Mouse (Mus musculus) intestine, embryonic 14.5 days (tissue): ENCODE measurements around the gene Tlx2. TPM values are rescaled to one million over a fixed set of nuclear protein-coding genes. Genes with fewer than 3 reads are reported as not detected.

Source experiments
- ATAC-seq: fragments of 200-750 bp; cut with Nextera tagmentation; replicated peaks from 2 replicates; pipeline ENCODE4 v1.8.0; 2017; ENCODE audit warnings: low read depth, moderate number of reproducible peaks, moderate TSS enrichment, moderate library complexity; ENCODE audit not compliant: low FRiP score, low TSS enrichment
- DNase-seq: peaks from one replicate; pipeline ENCODE4 v3.0.0-alpha.2; 2018; ENCODE audit warnings: low spot score
- H3K27ac ChIP-seq: fragments of 300-500 bp; sonication (generic); 2 replicates; pipeline ENCODE4 v1.5.1; 2014; ENCODE audit warnings: low read depth, mild to moderate bottlenecking, control low read depth
- H3K27me3 ChIP-seq: fragments of 300-500 bp; sonication (generic); replicated peaks from 2 replicates; pipeline ENCODE4 v1.6.1; 2014; ENCODE audit warnings: low read length, control low read depth; ENCODE audit not compliant: control insufficient read depth, insufficient read depth
- H3K36me3 ChIP-seq: fragments of 300-500 bp; sonication (generic); 2 replicates; pipeline ENCODE4 v1.6.1; 2014; ENCODE audit warnings: low read length, control low read depth; ENCODE audit not compliant: control insufficient read depth, insufficient read depth
- H3K4me1 ChIP-seq: fragments of 300-500 bp; sonication (generic); replicated peaks from 2 replicates; pipeline ENCODE4 v1.6.1; 2014; ENCODE audit warnings: low read length, control low read depth, mixed read lengths; ENCODE audit not compliant: control insufficient read depth, insufficient read depth
- H3K4me2 ChIP-seq: fragments of 300-500 bp; sonication (generic); 2 replicates; pipeline ENCODE4 v1.6.1; 2014; ENCODE audit warnings: low read length
- H3K4me3 ChIP-seq: fragments of 300-500 bp; sonication (generic); 2 replicates; pipeline ENCODE4 v1.5.1; 2014; ENCODE audit warnings: low read depth, low read length, control low read depth, mixed read lengths
- H3K9ac ChIP-seq: fragments of 300-500 bp; sonication (generic); 2 replicates; pipeline ENCODE4 v1.6.1; 2014; ENCODE audit warnings: mild to moderate bottlenecking, low read length
- H3K9me3 ChIP-seq: fragments of 300-500 bp; sonication (generic); 2 replicates; pipeline ENCODE4 v1.6.1; 2016; ENCODE audit warnings: low read length, control low read depth; ENCODE audit not compliant: control insufficient read depth
- WGBS: fragments of 180-500 bp; shearing (Covaris S2); extraction: QIAGEN DNeasy Blood & Tissue Kit; methylation state at CpG from one replicate; pipeline ENCODE4 v1.1.7; 2014; 5-methylcytosine and 5-hydroxymethylcytosine counted together
- polyA plus RNA-seq: library from polyadenylated mRNA; unstranded; fragments of >200 nt; fragmentation: Nextera tagmentation; extraction: Ambion mirVana; gene quantifications from 2 replicates; pipeline ENCODE4 v1.2.1, GENCODE M21; 2014

Gene Tlx2
- polyA plus RNA-seq, 1 experiment from 2014 or later: 36.4 TPM

DNA sequence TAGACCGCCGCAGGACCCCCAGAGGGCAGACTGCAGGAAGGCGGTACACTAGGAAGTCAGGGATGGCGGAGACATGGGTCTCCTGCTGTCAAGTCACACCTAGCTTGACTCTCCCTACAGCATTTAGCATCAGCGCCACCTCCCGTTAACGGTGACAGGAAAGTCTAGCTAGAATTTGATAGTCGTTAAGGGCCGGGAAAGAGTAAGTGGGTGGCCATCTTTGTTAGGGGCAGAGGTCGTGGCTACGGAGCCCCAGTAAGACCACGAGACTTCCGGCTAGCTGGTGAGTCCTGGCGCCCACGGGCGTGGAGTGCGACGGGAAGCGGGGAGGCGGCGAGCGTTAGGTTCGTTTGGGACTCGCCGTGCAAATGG, 31.2 kb upstream of the Tlx2 start, which contains the start of the genes Ccdc142 and Gm42688:
Gene Ccdc142, plus strand, starts transcription at position 286 of the 372 bp plus-strand sequence.
Gene Gm42688, plus strand, starts transcription at position 302 of the 372 bp plus-strand sequence.
- ATAC-seq: peak; percentile 80
- H3K4me1 ChIP-seq: peaks cover 13% of the 10 kb centered on the region
- H3K36me3 ChIP-seq: no peaks in the 10 kb centered on the region
- under 1% methylated on average over 25 of the region's 25 CpGs for WGBS
- DNase-seq: no peak
- peak within 1 kb of the TSS; percentile 79 for H3K4me3 ChIP-seq
- no peaks in the 10 kb centered on the region for H3K27me3 ChIP-seq
- H3K4me2 ChIP-seq: peak within 1 kb of the TSS; percentile 100
- H3K27ac ChIP-seq: peak within 1 kb of the TSS; percentile 77
- H3K9ac ChIP-seq: peak within 1 kb of the TSS; percentile 78
- H3K9me3 ChIP-seq: no peaks in the 10 kb centered on the region

DNA sequence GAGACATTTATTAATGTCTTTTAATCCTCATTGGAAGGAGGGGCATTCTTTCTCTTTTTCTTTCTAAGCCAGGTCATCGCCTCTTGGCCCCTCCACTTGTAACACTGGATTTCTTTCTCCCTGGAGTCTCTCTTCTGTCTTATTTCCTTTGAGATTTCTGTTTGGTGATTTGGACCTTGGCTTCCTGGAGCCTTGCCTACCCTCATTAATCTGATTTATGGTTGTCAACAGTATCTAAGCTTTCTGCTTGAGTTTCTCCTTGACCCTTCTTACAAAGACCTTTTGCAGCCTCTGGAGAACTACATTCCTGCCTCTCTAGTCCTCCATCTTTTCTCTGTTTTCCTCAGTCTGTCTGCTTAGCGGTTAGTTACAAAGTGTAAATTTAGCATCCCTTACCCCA, 28.3 kb upstream of the Tlx2 start:
- H3K4me3 ChIP-seq: no peak overlapping the region
- H3K27me3 ChIP-seq: no peaks in the 10 kb centered on the region
- no peak overlapping the region for H3K4me2 ChIP-seq
- no peak overlapping the region for H3K9ac ChIP-seq
- H3K9me3 ChIP-seq: no peaks in the 10 kb centered on the region
- DNase-seq (no peak), ATAC-seq (no peak)
- H3K4me1 ChIP-seq: peaks cover 13% of the 10 kb centered on the region
- no peaks in the 10 kb centered on the region for H3K36me3 ChIP-seq
- WGBS: 51% methylated on average over 2 of the region's 2 CpGs
- H3K27ac ChIP-seq: no peak overlapping the region

DNA sequence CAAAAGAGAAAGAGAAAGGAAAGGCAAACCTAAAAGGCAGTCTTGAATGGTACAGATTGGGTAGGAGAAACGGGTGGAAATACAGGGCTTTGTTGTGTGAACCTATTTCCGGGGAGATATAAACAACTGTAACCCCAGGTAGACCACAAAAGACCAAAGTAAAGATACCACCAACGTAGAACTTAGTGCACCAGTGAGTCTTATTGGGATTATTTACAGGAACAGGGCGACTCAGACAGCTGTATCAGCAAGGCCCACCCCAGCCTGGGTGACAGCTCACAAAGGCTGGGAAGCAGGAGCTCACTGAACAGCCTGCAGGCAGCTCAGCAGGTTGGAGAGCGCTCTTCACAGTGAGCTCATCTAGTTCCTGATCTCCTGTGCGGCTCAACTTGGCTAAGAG, 25.9 kb upstream of the Tlx2 start:
- Histone ChIP-seq H3K27me3 (0 out of 2 replicates have a peak, but pooled peaks cover under 1% of the 10 kb centered on the region), H3K4me1 (peaks cover 2% of the 10 kb centered on the region; the same call in 1 of the 2 replicates), H3K27ac (no peak overlapping the region), H3K9me3 (no peaks in the 10 kb centered on the region), H3K4me2 (no peak overlapping the region), H3K4me3 (no peak overlapping the region), H3K36me3 (no peaks in the 10 kb centered on the region), H3K9ac (no peak overlapping the region)
- DNase-seq (no peak), ATAC-seq (no peak)
- 46% methylated on average over 6 of the region's 6 CpGs for WGBS

DNA sequence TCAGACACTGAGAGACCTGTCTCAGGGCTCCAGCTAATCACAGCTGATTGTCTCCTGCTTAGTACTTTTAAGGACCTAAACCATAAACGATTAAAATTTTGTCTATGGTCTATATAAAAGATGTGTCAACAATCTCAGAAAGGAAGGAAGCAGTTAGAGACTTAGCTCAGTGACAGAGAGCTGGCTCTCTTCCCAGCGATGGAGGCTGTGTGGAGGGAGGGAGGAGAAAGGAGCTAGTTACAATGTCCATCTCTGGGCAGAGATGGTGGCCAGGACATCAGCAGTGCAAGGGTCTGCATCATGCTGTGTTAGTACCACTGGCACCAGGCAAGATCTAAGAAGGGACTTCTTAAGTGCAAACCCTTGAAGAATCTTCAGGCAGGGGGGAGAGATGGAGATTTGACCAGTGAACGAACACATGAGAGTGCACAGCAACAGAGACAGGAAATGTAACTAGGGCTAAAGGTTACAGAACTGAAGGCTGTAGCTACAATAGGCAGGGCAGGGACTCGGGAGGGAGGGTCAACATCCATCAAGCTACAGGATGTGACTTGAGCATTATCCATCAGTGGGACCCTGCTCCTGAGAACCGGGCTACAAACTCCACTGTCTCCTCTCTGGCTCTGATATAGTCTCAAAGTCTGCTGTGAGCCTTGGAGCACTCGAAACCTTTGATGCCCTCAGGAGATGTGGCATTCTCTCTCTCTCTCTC, 22.5 kb upstream of the Tlx2 start:
- no peak for DNase-seq
- Histone ChIP-seq H3K4me2 (no peak overlapping the region), H3K36me3 (no peaks in the 10 kb centered on the region), H3K27ac (no peak overlapping the region), H3K4me3 (no peak overlapping the region), H3K9me3 (no peaks in the 10 kb centered on the region), H3K27me3 (peaks cover 32% of the 10 kb centered on the region), H3K9ac (no peak overlapping the region), H3K4me1 (peaks cover 3% of the 10 kb centered on the region)
- WGBS: 18% methylated on average over 6 of the region's 6 CpGs
- ATAC-seq: no peak

DNA sequence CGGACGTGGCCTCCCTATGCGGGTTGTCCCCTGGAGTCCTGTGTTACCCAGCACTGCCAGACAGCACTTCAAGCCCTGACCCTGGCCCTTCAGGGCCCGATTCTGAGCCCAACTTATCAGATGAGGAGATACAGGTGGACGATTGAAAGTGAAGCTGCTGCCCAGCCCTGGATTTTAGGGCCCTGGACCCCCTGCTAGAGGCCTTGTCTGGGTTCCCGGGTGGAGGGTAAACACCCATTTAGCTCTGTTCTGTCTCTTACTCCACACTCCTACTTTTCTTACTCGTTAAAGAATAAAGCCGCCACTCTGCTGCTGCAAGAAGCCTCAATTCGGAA, 17.8 kb upstream of the Tlx2 start:
- peaks cover 12% of the 10 kb centered on the region for H3K4me1 ChIP-seq
- no peak for DNase-seq
- peaks cover 76% of the 10 kb centered on the region for H3K27me3 ChIP-seq
- peak overlapping the region; percentile 44 for H3K4me2 ChIP-seq
- no peaks in the 10 kb centered on the region for H3K36me3 ChIP-seq
- H3K9ac ChIP-seq: 0 out of 2 replicates have a peak overlapping the region, but pooled peaks have one; percentile 16
- ATAC-seq: no peak
- no peak overlapping the region for H3K27ac ChIP-seq
- 11% methylated on average over 9 of the region's 9 CpGs for WGBS
- H3K9me3 ChIP-seq: no peaks in the 10 kb centered on the region
- peak overlapping the region; percentile 27 for H3K4me3 ChIP-seq

DNA sequence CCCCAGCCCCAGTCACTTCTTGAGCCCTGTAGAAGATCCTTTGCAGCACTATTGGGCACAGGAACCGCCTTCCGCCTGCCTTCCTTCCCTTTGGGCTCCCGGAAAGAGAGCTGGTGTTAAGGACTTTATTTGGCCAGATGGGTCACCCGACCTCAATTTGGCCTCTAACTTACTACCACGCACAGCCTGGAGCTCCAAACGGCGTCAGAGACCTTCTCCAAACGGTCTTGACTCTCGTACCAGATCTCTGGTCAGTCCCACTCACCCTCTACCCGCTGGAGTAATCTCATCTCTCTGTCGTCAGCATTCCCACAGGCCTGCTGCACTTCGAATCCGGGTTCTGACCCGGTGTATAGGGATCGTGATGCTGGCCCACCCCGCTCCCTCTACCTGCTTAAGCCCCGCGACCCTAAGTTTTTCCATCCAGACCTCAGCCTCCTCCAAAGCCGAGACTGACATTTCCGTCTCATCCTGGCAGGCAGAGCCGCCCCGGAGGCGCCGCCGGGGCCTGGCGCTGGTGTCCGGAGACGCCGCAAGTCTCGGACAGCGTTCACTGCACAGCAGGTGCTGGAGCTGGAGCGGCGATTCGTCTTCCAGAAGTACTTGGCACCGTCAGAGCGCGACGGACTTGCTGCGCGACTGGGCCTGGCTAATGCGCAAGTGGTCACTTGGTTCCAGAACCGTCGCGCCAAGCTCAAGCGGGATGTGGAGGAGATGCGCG, 17.3 kb upstream of the Tlx2 start:
- Histone ChIP-seq H3K4me1 (peaks cover 12% of the 10 kb centered on the region), H3K27me3 (peaks cover 82% of the 10 kb centered on the region), H3K27ac (no peak overlapping the region), H3K9me3 (no peaks in the 10 kb centered on the region), H3K9ac (0 out of 2 replicates have a peak overlapping the region, but pooled peaks have one; percentile 16), H3K4me2 (peak overlapping the region; percentile 44), H3K4me3 (peak overlapping the region; percentile 27), H3K36me3 (no peaks in the 10 kb centered on the region)
- WGBS: 4% methylated on average over 47 of the region's 47 CpGs
- DNase-seq (peak; percentile 73), ATAC-seq (no peak)

DNA sequence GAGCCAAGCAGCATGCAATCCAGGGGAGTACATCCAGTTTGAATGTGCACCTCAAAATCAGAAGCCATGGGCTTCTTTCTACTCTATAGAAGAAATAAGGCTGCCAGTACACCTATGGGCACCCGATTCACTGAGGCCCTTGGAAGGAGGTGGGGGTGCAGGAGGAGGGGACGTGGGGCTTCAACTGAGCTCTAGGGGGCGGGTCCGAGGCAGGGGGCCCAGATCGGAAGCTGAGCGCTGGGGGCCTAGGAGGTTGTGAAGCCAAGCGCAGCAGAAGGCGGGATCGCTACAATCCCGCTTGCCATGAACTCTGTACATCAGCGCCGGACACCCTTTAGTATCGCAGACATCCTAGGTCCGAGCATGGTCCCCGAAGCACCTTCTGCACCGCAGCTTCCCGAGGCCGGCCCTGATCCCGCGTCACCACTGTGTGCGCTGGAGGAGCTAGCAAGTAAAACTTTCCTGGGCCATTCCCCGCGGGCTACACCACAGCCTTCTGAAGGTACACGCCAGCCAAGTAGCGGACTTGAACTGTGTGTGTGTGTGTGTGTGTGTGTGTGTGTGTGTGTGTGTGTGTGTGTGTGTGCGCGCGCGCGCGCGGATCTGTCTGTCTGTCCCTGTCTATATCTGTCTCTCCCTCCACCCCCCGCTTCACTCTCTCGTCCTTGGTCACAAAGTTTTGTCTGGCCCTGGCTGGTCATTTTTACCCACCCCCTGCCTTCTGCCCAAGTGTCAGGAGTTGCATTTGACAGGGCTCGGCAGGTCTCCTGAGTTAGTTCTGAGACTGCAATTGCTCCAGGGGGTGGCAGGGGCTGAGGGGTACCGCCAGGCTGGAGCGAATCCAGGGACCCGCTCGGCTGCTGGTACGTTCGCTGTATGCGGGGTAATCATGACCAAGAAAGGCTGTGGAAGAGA, 16.3 kb upstream of the Tlx2 start, which contains the start of gene Lbx2:
Gene Lbx2, plus strand, starts transcription at position 247 of the 915 bp plus-strand sequence.
- H3K9me3 ChIP-seq: no peaks in the 10 kb centered on the region
- ATAC-seq (no peak), DNase-seq (peak; percentile 65)
- H3K4me2 ChIP-seq: peak within 1 kb of the TSS; percentile 44
- H3K4me1 ChIP-seq: peaks cover 12% of the 10 kb centered on the region
- H3K27me3 ChIP-seq: peaks cover 82% of the 10 kb centered on the region
- peaks cover 5% of the 10 kb centered on the region; the same call in 1 of the 2 replicates for H3K36me3 ChIP-seq
- H3K27ac ChIP-seq: no peak within 1 kb of the TSS
- H3K4me3 ChIP-seq: peak within 1 kb of the TSS; percentile 21
- no peak within 1 kb of the TSS for H3K9ac ChIP-seq
- 2% methylated on average over 42 of the region's 42 CpGs for WGBS

DNA sequence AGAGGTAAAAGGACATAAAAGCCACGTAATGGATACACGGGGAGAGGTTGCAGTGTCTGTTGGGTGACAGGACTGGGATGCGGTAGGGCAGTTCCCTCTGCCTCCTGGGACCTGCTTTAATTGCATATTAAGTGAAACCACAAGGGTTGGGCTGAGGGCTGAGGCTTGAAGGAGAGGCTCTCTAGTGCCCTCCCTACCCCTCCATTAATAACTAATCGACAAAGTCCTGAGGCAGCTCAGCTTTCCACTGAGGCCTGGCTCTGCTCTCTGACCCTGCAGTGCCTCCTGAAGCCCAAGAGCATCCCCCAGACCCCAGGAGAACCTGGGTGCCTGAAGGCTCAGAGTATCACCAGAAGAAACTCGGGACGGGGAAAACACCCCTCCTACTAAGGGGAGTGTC, 14.4 kb upstream of the Tlx2 start:
- no peak overlapping the region for H3K27ac ChIP-seq
- no peak for ATAC-seq
- peaks cover 14% of the 10 kb centered on the region for H3K4me1 ChIP-seq
- H3K4me2 ChIP-seq: no peak overlapping the region
- peaks cover 67% of the 10 kb centered on the region for H3K27me3 ChIP-seq
- no peak overlapping the region for H3K9ac ChIP-seq
- DNase-seq: no peak
- H3K4me3 ChIP-seq: no peak overlapping the region
- no peaks in the 10 kb centered on the region for H3K9me3 ChIP-seq
- H3K36me3 ChIP-seq: peaks cover 17% of the 10 kb centered on the region
- WGBS: 10% methylated on average over 6 of the region's 6 CpGs
